Mouse (Mus musculus) kidney, embryonic 14.5 days (tissue): ENCODE measurements at regions not wholly inside any gene's neighbourhood (a gene's known extent, or its start where the extent isn't known, plus 50 kb on each side); places are given as distances from the start of the nearest gene placed in this dataset.

Source experiments
- ATAC-seq: fragments of 200-750 bp; cut with Nextera tagmentation; 2 replicates; pipeline ENCODE4 v1.8.0; 2017; ENCODE audit warnings: moderate number of reproducible peaks, mild to moderate bottlenecking, moderate TSS enrichment, moderate library complexity; ENCODE audit not compliant: low FRiP score, low TSS enrichment
- H3K27ac ChIP-seq: fragments of 300-500 bp; sonication (generic); 2 replicates; pipeline ENCODE4 v1.5.1; 2014; ENCODE audit warnings: low read depth, mild to moderate bottlenecking, low read length, moderate library complexity, mixed read lengths
- H3K27me3 ChIP-seq: fragments of 300-500 bp; sonication (generic); 2 replicates; pipeline ENCODE4 v1.6.1; 2014; ENCODE audit warnings: mild to moderate bottlenecking, low read length; ENCODE audit not compliant: control insufficient read depth, insufficient read depth
- H3K36me3 ChIP-seq: fragments of 300-500 bp; sonication (generic); 2 replicates; pipeline ENCODE4 v1.6.1; 2014; ENCODE audit warnings: low read length, mixed read lengths; ENCODE audit not compliant: control insufficient read depth, insufficient read depth
- H3K4me1 ChIP-seq: fragments of 300-500 bp; sonication (generic); 2 replicates; pipeline ENCODE4 v1.6.1; 2014; ENCODE audit warnings: low read length, mixed read lengths; ENCODE audit not compliant: control insufficient read depth, insufficient read depth
- H3K4me2 ChIP-seq: fragments of 300-500 bp; sonication (generic); replicated peaks from 2 replicates; pipeline ENCODE4 v1.6.1; 2014; ENCODE audit warnings: low read depth, mild to moderate bottlenecking, low read length
- H3K4me3 ChIP-seq: fragments of 300-500 bp; sonication (generic); 2 replicates; pipeline ENCODE4 v1.5.1; 2014; ENCODE audit warnings: mild to moderate bottlenecking, low read length
- H3K9ac ChIP-seq: fragments of 300-500 bp; sonication (generic); 2 replicates; pipeline ENCODE4 v1.6.1; 2014; ENCODE audit warnings: low read depth, mild to moderate bottlenecking, low read length, moderate library complexity
- H3K9me3 ChIP-seq: fragments of 300-500 bp; sonication (generic); 2 replicates; pipeline ENCODE4 v1.6.1; 2016; ENCODE audit warnings: low read length; ENCODE audit not compliant: control insufficient read depth
- WGBS: fragments of 180-500 bp; shearing (Covaris S2); extraction: QIAGEN DNeasy Blood & Tissue Kit; methylation state at CpG from one replicate; pipeline ENCODE4 v1.1.7; 2014; 5-methylcytosine and 5-hydroxymethylcytosine counted together

DNA sequence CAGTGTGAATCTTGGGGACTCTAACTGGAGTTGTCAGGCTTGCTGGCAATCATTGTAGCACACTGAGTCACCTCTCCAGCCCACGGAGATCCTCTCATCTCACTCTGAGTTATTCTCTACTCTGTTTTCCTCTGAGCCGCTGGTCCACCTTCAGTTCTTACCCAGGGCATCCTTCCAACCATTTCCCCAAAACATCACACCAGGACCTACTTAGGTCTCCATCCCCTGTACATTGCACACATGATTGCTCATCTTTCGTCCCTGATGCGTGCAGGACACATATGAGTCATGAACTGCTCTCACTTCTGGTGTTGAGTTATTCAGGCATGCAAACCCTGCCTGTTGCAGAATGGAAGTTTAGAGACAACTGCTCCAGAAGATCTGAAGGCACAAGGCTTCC is 326.1 kb upstream of the Npvf start:
- no peak for ATAC-seq
- Histone ChIP-seq H3K36me3 (no peaks in the 10 kb centered on the region), H3K4me3 (no peak overlapping the region), H3K27ac (peak overlapping the region; percentile 78), H3K9me3 (no peaks in the 10 kb centered on the region), H3K27me3 (no peaks in the 10 kb centered on the region), H3K4me2 (no peak overlapping the region), H3K9ac (no peak overlapping the region), H3K4me1 (peaks cover 80% of the 10 kb centered on the region)
- WGBS: 35% methylated on average over 4 of the region's 4 CpGs

DNA sequence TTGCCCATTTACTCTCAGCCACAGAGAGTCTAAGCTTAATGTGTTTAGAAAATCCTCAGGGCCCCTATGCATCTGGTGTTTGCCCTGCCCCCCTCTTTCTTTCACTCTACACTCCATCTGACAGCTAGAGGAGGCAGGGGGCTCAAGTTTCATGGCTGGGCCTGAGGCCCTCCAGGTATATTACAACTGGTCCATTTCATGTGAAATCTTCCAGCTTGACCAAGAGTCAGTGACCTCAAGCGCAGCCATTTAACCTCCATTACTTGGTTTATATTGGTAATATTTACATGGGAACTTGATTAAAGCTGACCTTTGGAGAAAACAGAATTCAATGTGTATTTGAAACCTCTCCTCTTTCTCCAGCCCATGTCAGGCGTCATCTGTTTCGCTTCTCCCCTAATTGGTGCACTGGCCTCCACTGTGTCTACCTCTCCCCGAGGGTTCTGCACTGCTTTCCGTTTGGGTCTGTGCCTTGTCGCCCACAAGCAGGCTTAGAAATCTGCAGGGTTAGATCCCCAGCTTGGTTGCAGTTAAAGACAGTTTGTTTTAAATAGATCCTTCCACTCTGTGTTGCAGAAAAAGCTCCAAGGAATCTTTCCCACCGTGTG is 327.6 kb upstream of the Npvf start:
- Histone ChIP-seq H3K9me3 (no peaks in the 10 kb centered on the region), H3K4me1 (peaks cover 86% of the 10 kb centered on the region), H3K27me3 (no peaks in the 10 kb centered on the region), H3K36me3 (no peaks in the 10 kb centered on the region), H3K4me2 (no peak overlapping the region), H3K27ac (peak overlapping the region; percentile 81), H3K9ac (no peak overlapping the region), H3K4me3 (no peak overlapping the region)
- 12% methylated on average over 7 of the region's 7 CpGs for WGBS
- peak; percentile 82 for ATAC-seq

DNA sequence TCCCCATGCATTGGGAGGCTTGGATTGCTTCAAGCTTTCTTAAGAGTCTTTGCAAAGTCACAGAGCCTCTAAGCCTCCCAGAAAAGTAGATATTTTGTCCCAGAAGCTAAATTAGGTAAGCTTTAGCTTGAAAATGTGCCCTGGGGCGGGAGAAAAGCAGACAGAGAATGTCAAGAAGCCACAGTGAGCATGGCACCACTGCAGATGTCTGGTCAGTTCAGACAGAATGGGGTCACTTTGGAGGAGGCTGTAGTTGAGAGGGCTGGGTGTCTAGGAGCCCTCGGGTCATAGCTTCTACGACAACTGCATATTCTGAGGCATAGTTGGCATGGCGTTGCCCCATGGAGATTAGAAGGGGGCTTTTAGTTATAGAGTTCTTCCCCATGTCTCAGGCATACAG is 328.6 kb upstream of the Npvf start:
- no peak overlapping the region for H3K4me3 ChIP-seq
- 42% methylated on average over 4 of the region's 4 CpGs for WGBS
- no peaks in the 10 kb centered on the region for H3K36me3 ChIP-seq
- H3K9me3 ChIP-seq: no peaks in the 10 kb centered on the region
- no peak overlapping the region for H3K9ac ChIP-seq
- no peak for ATAC-seq
- H3K27me3 ChIP-seq: no peaks in the 10 kb centered on the region
- H3K4me1 ChIP-seq: peaks cover 78% of the 10 kb centered on the region
- peak overlapping the region; percentile 81 for H3K27ac ChIP-seq
- H3K4me2 ChIP-seq: no peak overlapping the region

GRCm38 (mm10) chr6:50983511-50984099 is 329.4 kb upstream of the Npvf start:
- ATAC-seq: no peak

GRCm38 (mm10) chr6:50984157-50984905 is 330.1 kb upstream of the Npvf start:
- Histone ChIP-seq H3K9ac (no peak overlapping the region), H3K4me2 (no peak overlapping the region), H3K4me3 (no peak overlapping the region), H3K27me3 (no peaks in the 10 kb centered on the region), H3K27ac (peak overlapping the region; percentile 73), H3K9me3 (no peaks in the 10 kb centered on the region), H3K36me3 (no peaks in the 10 kb centered on the region), H3K4me1 (peaks cover 64% of the 10 kb centered on the region)
- WGBS: 11% methylated on average over 11 of the region's 11 CpGs
- ATAC-seq: 0 out of 2 replicates have a peak, but pooled peaks have one; percentile 14

More at GRCm38 (mm10) chr6:50983511-50984099, 329.4 kb upstream of the Npvf start:
- no peak overlapping the region for H3K4me3 ChIP-seq
- no peaks in the 10 kb centered on the region for H3K27me3 ChIP-seq
- H3K27ac ChIP-seq: peak overlapping the region; percentile 81
- no peaks in the 10 kb centered on the region for H3K9me3 ChIP-seq
- no peaks in the 10 kb centered on the region for H3K36me3 ChIP-seq
- peaks cover 71% of the 10 kb centered on the region for H3K4me1 ChIP-seq
- 17% methylated on average over 8 of the region's 8 CpGs for WGBS
- H3K9ac ChIP-seq: no peak overlapping the region
- H3K4me2 ChIP-seq: no peak overlapping the region

DNA sequence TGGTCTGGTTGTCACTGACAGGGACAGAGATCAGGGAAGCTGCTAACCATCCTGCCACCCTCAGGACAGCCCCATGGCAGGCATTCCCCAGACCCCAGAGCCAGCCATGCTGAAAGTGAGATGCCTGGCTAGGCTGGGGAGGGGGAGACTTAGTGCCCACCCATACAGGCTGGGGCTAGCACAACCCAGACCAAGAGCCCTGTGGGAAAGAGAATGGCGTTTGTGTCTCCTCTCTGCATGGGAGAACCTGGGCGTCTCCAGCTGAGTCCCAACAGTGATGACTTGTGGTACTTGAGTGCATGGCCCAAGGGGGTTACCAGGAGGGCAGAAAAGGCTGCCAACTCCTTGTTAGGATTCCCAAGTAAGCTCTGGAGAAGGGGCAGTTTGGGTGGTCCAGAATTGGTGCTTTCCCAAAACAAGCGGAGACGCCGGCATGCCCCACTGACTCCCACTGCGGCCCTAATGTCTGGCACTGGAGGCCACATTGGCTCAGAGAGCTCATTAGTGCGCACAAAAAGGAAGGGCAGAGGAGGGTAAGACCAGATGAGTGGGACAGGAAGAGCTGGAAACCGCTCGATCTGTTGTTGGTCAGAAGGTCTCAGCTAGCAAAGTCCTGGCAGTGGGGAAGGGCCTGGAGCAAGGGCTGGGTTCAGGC is 332.2 kb upstream of the Npvf start:
- H3K4me1 ChIP-seq: peaks cover 44% of the 10 kb centered on the region
- H3K4me3 ChIP-seq: no peak overlapping the region
- no peaks in the 10 kb centered on the region for H3K36me3 ChIP-seq
- ATAC-seq: no peak
- no peak overlapping the region for H3K4me2 ChIP-seq
- no peaks in the 10 kb centered on the region for H3K9me3 ChIP-seq
- H3K9ac ChIP-seq: no peak overlapping the region
- H3K27ac ChIP-seq: peak overlapping the region; percentile 53
- no peaks in the 10 kb centered on the region; the same call in 1 of the 2 replicates for H3K27me3 ChIP-seq
- WGBS: 54% methylated on average over 9 of the region's 9 CpGs

DNA sequence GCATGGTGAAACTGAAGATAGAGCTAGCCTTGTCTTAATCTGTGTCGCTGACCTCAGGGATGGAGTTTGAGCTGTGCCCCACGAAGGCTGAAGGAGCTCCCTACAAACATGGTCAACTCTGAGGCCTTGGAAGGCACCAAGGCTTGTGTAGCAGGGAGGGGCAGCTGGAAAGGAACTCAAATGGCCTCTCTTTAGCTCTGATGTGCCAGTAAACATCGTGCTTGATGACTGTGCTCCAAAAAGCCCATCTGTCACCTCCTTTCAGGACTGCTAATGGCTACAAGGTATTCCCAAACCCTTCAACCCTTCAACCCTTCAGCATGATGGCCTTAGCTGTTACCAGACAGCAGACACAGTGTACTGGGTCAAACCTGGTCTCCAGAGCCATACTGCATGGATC is 334.3 kb upstream of the Npvf start:
- whole genome bisulfite sequencing: 68% methylated on average over 3 of the region's 3 CpGs

DNA sequence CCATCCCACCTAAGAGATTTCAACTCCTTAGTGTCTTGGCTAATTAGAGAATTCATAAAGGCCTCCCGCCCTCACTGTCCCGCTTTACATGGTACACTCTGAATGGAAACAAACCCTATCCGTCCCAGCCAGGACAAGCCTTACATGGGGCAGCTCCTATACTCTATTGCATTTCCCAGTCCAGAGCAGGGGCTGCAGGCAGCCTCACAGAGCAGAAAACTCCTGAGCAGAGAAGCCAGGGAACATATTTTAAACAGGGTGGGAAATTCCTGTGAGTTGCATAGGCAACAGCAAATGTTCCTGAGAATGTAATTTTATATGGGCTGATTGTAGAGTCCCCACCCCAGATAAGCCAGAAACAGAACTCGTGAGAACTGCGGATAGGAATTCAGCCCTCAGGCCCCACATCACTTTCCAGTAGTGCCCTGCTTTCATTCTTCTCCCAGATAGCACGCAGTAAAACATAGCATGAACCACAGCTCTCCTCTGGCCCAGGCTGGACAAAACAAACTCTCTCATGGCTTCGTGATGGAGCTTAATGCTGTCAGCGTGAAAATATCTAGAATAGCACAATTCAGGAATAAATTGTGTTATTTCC is 337.4 kb upstream of the Npvf start:
- Histone ChIP-seq H3K4me2 (no peak overlapping the region), H3K4me1 (peaks cover 10% of the 10 kb centered on the region), H3K9ac (no peak overlapping the region), H3K36me3 (no peaks in the 10 kb centered on the region), H3K27ac (no peak overlapping the region), H3K27me3 (no peaks in the 10 kb centered on the region; the same call in 1 of the 2 replicates), H3K4me3 (no peak overlapping the region), H3K9me3 (no peaks in the 10 kb centered on the region)
- WGBS: 82% methylated on average over 8 of the region's 8 CpGs
- no peak for ATAC-seq

More for the DNA sequence above, 334.3 kb upstream of the Npvf start:
- Histone ChIP-seq H3K4me1 (peaks cover 24% of the 10 kb centered on the region), H3K4me3 (no peak overlapping the region), H3K9ac (no peak overlapping the region), H3K36me3 (no peaks in the 10 kb centered on the region), H3K9me3 (no peaks in the 10 kb centered on the region), H3K27me3 (no peaks in the 10 kb centered on the region; the same call in 1 of the 2 replicates), H3K4me2 (no peak overlapping the region), H3K27ac (no peak overlapping the region)
- ATAC-seq: no peak
